Mouse (Mus musculus) thymus, adult 2 months (tissue): ENCODE measurements at regions not wholly inside any gene's neighbourhood (a gene's known extent, or its start where the extent isn't known, plus 50 kb on each side); places are given as distances from the start of the nearest gene placed in this dataset.

Source experiments
- CTCF ChIP-seq: fragments of 200-500 bp; IDR thresholded peaks from 2 replicates; pipeline ENCODE4 v1.5.1; 2012; ENCODE audit warnings: mild to moderate bottlenecking, control low read depth, low read length, moderate library complexity, borderline replicate concordance; ENCODE audit not compliant: control insufficient read depth, poor library complexity, insufficient read depth; ENCODE audit errors: extremely low read depth
- POLR2A ChIP-seq: fragments of 200-500 bp; IDR thresholded peaks from 2 replicates; pipeline ENCODE4 v1.6.1; 2012; ENCODE audit warnings: mild to moderate bottlenecking, low read length, control low read depth, moderate library complexity; ENCODE audit not compliant: control insufficient read depth, poor library complexity, insufficient read depth; ENCODE audit errors: extremely low read depth

DNA sequence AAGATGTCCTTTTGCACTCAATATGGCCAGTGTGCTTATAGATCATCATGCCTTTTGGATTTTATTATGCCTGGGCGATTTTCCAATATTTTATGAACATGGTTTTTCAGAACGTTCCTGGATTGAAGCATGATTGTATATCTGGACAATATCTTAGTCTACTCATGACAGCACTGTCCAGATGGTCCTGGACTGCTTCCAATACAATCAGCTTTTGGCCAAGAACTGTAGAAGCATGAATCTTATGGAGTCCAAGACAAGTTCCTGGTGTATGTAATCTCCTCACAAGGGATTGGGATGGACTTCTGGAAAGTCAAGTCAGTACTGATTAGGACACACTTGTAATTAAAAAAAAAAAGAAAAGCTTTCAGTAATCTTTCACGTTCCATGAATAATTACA is 66.1 kb upstream of the Itm2a start:
- TF ChIP-seq CTCF (no peak), POLR2A (no peak)
